Mouse (Mus musculus) kidney, adult 18-20 months (tissue): Measurements from ENCODE around the gene Whamm.

Experiments used
- DNase-seq: peaks from one replicate; pipeline ENCODE4 v3.0.0; 2021

Whamm gene

GRCm38 (mm10) chr7:81564766-81565165 lies 6.3 kb upstream of the Whamm start:
- DNase-seq = no peak

DNA sequence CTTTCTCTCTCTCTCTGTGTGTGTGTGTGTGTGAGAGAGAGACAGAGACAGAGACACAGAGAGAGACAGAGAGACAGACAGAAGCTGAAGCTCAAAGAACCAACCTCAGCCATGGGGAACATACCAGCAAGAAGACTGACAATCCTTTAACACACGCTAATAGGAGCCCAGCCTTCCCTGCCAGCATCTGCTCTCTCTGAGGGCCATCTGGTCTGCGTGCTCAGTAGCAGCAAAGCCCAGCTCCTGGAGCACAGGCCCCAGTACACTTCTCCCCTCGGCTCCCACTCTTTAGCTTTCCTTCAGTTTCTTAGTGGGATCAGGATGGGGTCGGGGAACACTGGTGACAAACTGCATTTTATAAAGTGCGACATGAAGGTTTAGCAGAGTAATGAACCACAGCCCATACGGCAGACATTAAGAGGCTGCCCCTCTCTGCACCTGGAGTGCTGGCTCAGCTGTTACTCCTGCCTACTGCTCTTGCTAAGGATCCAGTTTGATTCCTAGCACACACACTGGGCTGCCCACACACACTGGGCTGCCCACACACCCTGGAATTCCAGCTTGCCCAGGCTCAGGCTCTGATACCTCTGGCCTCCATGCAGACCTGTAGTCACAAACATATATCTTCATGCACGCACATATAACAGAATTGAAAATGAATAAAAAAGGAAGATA lies 5.5 kb upstream of the Whamm start:
- no peak for DNase-seq

DNA sequence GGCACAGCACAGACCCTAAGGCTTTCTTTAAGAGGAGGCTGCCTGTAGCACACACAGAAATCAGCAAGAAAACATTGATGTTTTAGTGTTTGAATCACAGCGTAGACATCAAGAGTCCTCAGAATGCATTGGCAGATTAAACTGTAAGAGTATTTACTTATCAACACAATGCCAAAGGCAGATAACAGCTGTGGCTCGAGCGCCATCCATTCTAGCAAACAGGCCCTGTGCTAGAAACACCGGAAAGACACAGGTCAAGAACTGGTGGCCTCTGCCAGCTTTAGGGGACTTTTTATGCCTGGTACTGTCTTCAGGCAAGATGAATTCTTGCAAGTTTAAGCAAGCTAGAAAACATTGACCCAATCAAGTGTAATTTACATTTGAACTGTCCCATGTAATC lies 4.7 kb upstream of the Whamm start:
- no peak for DNase-seq

GRCm38 (mm10) chr7:81566892-81567291 lies 4.2 kb upstream of the Whamm start, which contains the start of gene Fsd2:
TSS of gene Fsd2 (minus strand) at chr7:81566944.
- no peak for DNase-seq

DNA sequence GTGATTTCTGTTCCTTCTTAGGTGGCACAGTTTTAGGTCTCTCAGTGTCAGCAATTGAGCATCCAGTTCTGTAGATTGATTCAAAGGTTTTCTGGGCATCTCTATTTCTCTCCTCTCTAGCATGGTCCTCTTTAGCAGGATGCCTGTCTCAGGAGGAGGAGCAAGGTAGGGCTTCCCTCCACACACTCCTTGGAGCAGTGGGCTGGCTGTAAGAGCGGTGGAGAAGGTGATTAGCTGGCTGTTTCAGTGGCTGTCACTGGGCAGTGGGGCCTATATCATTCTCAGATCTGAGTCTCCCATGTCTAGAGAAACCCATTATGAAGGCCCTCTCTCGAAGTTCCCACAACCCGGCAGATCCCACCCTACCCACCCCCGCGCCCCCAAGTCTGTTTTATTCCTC lies 3.7 kb upstream of the Whamm start:
- DNase-seq = no peak

GRCm38 (mm10) chr7:81569851-81570250 lies 1.2 kb upstream of the Whamm start:
- DNase-seq = no peak

- DNase-seq = no peak
Measured at GRCm38 (mm10) chr7:81570271-81570670, 795 bp upstream of the Whamm start.

- DNase-seq = no peak
Measured at GRCm38 (mm10) chr7:81570752-81571107, 336 bp upstream of the Whamm start.

DNA sequence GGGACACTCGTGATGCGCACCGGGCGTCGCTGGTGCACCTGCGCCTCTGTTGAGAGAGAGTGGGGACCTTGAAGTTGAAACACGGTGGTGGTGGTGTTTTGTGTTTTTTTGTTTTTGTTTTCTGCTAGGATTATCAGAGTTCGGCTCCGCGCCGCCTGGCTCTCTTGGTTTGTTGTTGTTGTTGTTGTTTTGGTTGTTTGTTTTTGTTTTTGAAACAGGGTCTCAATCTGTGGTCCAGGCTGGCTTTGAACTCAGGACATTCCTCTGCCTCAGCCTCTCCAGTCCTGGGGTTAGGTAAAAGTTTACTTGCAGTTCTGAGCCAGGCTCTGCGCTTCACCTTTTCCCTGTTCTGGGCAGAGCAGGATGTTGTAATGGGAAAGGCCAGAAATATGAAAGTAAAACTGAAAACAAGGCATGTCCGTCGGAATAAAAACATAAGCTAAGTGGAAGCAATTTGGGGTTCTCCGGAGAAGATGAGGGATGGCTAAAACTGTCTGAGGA lies 925 bp downstream of the Whamm start:
- DNase-seq = peak; percentile 13

DNA sequence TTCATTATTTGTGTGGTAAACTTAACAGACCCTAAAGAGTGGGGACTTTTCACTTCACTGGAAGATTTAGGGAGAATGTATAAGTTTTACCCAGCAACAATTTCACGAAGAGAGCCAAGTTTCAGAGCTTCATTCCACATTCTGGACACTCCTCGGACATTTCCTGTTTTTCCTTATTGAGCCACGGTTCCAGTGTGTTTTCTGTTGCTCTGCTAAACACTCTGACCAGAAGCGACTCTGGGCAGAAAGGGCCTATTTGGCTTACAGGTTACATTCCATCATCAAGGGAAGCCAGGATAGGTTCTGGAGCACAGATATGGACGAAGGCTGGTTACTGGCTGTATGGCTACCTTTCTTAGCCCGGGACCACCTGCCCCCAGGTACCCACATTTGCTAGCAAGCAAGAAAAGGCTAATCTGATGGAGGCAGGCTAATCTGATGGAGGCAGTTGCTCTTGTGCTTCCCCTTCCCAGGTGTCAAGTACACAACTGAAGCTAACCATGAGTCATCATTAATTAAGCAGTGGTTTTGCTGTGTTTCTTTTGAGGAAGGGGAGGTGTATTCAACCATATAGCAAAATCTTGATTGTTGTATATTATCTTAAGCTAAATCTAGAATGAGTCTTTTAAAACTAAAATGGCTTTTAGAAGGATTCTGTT lies 1.7 kb downstream of the Whamm start:
- no peak for DNase-seq

GRCm38 (mm10) chr7:81573397-81573796 lies 2.3 kb downstream of the Whamm start:
- no peak for DNase-seq

DNA sequence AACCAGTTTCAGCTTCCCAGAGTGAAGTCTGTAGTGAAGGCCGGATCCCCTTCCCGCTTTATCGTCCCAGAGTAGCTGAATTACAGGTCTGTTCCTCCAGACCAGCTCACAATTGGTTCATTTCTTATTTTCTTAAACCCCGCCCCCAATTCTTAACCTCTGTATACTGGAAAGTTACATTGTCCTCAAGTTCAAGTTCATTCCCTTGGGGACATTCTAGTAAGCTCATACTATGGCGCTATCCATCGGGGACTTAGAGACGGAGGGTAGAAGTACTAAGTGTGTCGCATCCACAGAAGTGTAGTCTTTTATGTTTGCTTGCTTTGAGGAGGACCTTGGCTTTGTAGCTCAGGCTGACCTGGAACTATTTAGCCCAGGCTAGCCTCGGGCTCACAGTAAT lies 2.8 kb downstream of the Whamm start:
- DNase-seq = no peak

DNA sequence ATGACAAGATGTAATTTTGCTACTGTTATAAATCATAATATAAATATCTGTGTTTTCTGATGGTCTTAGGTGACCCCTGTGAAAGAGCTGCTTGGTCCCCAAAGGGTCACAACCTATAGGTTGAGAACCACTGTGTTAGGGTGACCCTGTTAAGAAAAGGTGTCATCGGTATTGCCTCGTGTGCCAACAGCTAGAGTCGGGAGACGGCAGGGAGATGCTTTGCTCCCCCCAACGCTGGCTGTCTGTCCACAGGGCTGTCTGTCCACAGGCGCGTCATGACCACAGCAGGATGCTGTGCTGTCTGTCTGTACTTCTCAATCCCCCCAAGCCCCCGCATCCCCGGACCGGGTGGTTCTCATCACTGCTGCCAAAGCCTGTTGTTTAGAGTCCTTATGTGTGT lies 4.5 kb downstream of the Whamm start:
- no peak for DNase-seq

GRCm38 (mm10) chr7:81577872-81578271 lies 6.8 kb downstream of the Whamm start:
- no peak for DNase-seq

DNA sequence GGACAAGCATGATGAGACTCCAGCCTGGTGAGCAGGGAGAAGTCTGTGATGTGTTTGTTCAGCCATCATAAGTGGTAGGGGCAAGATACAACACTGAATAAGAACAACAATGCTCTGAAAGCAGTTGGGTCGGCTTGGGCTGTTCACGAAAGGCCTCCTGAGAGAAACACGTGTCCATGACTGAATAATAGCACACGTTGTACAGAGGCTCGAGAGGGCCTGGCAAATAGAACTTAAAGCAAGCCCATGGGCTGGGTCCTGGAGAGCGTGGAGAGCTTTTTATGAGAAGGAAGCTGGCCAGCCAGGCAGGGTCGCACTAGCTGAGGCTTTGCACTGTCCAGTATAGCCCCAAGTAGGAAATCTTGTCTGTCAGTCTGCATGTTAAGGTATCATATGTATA lies 7.3 kb downstream of the Whamm start:
- no peak for DNase-seq

DNA sequence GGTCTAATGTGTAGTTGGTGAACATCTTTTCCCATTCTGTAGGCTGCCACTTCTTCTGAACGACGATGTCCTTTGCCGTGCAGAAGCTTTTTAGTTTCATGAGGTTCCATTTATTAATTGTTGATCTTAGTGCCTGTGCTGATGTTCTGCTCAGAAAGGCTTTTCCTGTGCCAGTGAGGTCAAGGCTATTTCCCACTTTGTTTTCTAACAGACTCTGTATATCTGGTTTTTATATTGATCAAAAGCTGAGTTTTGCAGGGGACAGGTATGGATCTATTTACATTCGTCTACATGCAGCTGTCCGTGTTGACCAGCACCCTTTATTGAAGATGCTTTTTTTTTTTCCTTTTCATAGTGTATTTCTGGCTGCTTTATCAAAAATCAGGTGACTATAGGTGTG lies 8.2 kb downstream of the Whamm start:
- no peak for DNase-seq

GRCm38 (mm10) chr7:81583512-81583911 lies 12.4 kb downstream of the Whamm start:
- DNase-seq = no peak

GRCm38 (mm10) chr7:81585326-81585725 lies 14.3 kb downstream of the Whamm start:
- DNase-seq = no peak

DNA sequence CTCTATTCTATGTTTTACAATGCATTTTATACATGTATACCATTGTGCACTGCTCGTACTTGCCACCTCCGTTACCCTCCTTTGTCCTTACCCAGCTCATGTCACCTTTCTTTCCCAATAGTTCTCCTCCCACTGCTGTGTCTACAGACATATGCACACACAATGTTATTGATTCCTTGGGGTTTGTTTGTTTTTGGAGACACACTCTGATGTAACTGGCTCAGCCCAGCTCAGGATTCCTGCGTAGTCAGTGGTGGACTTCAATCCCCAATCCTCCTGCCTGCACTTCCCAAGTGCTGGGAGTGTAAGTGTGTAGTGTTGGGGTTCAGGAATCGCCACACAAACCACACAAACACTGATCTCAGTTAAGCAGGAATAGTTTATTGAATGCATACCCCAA lies 16.2 kb downstream of the Whamm start:
- DNase-seq = no peak

GRCm38 (mm10) chr7:81592686-81593085 lies 21.6 kb downstream of the Whamm start:
- DNase-seq = no peak

DNA sequence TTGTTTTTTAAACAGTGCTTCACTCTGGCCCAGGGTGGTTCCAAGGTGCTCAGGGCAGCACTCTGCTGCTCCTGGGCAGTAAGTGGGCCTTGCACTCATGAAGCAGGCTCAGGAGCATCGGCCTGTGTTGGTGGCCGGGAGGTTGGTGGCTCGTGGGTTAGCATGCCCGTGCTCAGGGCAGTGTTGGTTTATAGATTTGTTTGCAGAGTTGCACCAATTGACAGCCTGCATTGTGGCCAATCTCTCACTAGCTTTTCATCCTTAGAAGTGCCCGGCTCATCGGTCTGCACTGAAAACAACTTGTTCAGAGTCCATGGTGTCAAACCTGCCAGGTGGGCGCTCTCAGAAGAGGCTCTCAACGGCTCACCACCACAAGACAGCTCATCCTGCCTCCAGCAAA lies 22.3 kb downstream of the Whamm start:
- no peak for DNase-seq

GRCm38 (mm10) chr7:81595056-81595455 lies 24.0 kb downstream of the Whamm start:
- DNase-seq = no peak

GRCm38 (mm10) chr7:81596086-81596485 lies 25.0 kb downstream of the Whamm start:
- no peak for DNase-seq

DNA sequence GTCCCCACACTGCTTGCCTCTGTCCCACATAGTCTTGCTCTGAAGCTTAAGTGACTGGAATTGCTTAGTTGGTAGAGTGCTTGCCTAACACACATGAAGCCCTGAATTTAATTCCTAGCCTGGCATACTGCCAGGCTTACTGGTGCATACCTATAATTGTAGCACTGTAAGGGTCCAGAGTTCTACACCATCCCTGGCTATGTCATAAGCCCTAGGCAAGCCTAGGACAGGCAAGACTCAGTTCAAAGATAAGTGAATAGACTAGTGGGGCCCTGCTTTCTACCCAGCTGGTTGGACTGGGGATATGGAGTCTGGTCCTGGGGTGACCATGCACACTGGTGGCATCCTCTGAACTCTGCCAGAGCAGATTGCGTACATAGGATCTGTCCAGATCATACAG lies 26.6 kb downstream of the Whamm start:
- no peak for DNase-seq
